In the genomic region with DNA sequence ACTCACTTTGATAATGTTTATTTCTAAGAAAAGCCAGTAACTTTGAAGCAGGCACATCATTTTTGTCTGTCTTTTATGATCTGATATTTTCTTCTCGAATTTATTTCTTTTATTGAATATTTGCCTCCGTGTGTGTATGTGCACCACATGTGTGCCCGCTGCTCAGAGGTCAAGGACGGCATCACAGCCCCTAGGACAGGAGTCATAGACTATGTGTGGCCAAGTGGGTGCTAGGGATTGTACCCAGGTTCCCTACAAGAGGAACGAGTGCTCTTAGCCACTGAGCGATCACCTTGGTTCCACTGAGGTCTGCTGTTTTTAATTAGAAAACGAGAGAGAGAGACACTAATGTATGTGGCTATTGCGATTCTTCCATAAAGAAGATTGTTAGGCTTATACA, we compare ENCODE assay signal across 13 mouse cellular contexts.
DNase-seq lines count a peak whose midpoint lies in the region; ATAC-seq and TF ChIP-seq lines count a peak whose summit lies in the region.
"Had no signal": no experiment of that assay in that cellular context is flagged by ENCODE, and none has a peak within 500 bp of the region (broad histone marks: within the 10 kb centered on the region; RNA-seq: fewer than 3 reads in every experiment).

No protein-coding gene starts in this region.

- no peak for TF ChIP-seq EP300 in MEL (IDR thresholded peaks at IDR 0.05; ENCODE audit: low read depth in 1 of 2, low read length in 2 of 2)

- DNase-seq in midbrain, embryonic 14.5 days: no peak
- peak; percentile 24 for DNase-seq in MEL (ENCODE audit: low read depth, low spot score)
- no peak for DNase-seq in urinary bladder, adult 2 months (ENCODE audit: low spot score)
- DNase-seq: adrenal gland, postnatal 25 days; gastrocnemius, postnatal 10 days; heart, postnatal 14 days had no signal

- ATAC-seq in megakaryocyte, adult 5-6 weeks (ENCODE audit: poor library complexity, severe bottlenecking): no peak
- ATAC-seq in midbrain, embryonic 16.5 days: peak; percentile 64; the same call in 1 of the 2 replicates
- ATAC-seq in midbrain, embryonic 14.5 days (ENCODE audit: low FRiP score, low TSS enrichment): no peak

- H3K9me3 ChIP-seq in megakaryocyte, embryonic 14.5 days: no peaks in the 10 kb centered on the region
- H3K9me3 ChIP-seq in midbrain, embryonic 16.5 days (replicated peaks; ENCODE audit: control insufficient read depth, low read length, poor library complexity, severe bottlenecking): no peaks in the 10 kb centered on the region
- H3K9me3 ChIP-seq in midbrain, embryonic 14.5 days (ENCODE audit: control insufficient read depth, low read length): no peaks in the 10 kb centered on the region
- no peaks in the 10 kb centered on the region for H3K9me3 ChIP-seq in MEL (replicated peaks; ENCODE audit: insufficient read depth, low read length)
- H3K9me3 ChIP-seq: embryonic facial prominence, embryonic 13.5 days; heart, embryonic 15.5 days; hindbrain, embryonic 10.5 days had no signal

- no peak for TF ChIP-seq RAD21 in MEL (IDR thresholded peaks at IDR 0.05; ENCODE audit: low read depth, low read length)

- TF ChIP-seq POLR2A in MEL (IDR thresholded peaks at IDR 0.05; ENCODE audit: control insufficient read depth in 1 of 2, insufficient read depth in 1 of 2, low read depth in 1 of 2, low read length in 2 of 2, poor library complexity in 1 of 2): no peak

- peak overlapping the region; percentile 88 for H3K4me3 ChIP-seq in megakaryocyte, embryonic 14.5 days (replicated peaks)
- H3K4me3 ChIP-seq in midbrain, embryonic 16.5 days (ENCODE audit: low read depth, low read length): no peak overlapping the region
- no peak overlapping the region for H3K4me3 ChIP-seq in midbrain, embryonic 14.5 days (replicated peaks; ENCODE audit: low read depth, low read length)
- H3K4me3 ChIP-seq in MEL (ENCODE audit: control insufficient read depth in 1 of 2, insufficient read depth in 1 of 2, low read depth in 2 of 2, low read length in 2 of 2): peak overlapping the region; percentile 60 to 72

- H3K79me2 ChIP-seq in MEL (ENCODE audit: control insufficient read depth, insufficient read depth, low read length, poor library complexity): no peaks in the 10 kb centered on the region

- no peak overlapping the region for H3K9ac ChIP-seq in midbrain, embryonic 16.5 days (ENCODE audit: low read depth, low read length)
- H3K9ac ChIP-seq in midbrain, embryonic 14.5 days (replicated peaks; ENCODE audit: low read length): no peak overlapping the region
- H3K9ac ChIP-seq in MEL (ENCODE audit: control insufficient read depth, low read depth, low read length, poor library complexity, severe bottlenecking): peak overlapping the region; percentile 32; the same call in 1 of the 2 replicates

- H3K27me3 ChIP-seq in megakaryocyte, embryonic 14.5 days (replicated peaks): no peaks in the 10 kb centered on the region
- H3K27me3 ChIP-seq in midbrain, embryonic 16.5 days (ENCODE audit: control insufficient read depth, insufficient read depth, low read depth, low read length): no peaks in the 10 kb centered on the region
- no peaks in the 10 kb centered on the region for H3K27me3 ChIP-seq in midbrain, embryonic 14.5 days (ENCODE audit: control insufficient read depth, insufficient read depth, low read length)
- H3K27me3 ChIP-seq in MEL (ENCODE audit: control insufficient read depth in 1 of 2, insufficient read depth in 2 of 2, low read length in 2 of 2): peaks cover 0 to 2% of the 10 kb centered on the region in 2 experiments; a peak in 1 of 4 replicates
- H3K27me3 ChIP-seq: embryonic facial prominence, embryonic 13.5 days; heart, embryonic 15.5 days had no signal

- H3K27ac ChIP-seq in midbrain, embryonic 16.5 days (ENCODE audit: low read length): no peak overlapping the region
- H3K27ac ChIP-seq in midbrain, embryonic 14.5 days (replicated peaks; ENCODE audit: low read depth, low read length): no peak overlapping the region
- no peak overlapping the region for H3K27ac ChIP-seq in MEL (ENCODE audit: control insufficient read depth, low read depth, low read length)
- H3K27ac ChIP-seq: embryonic facial prominence, embryonic 13.5 days; heart, adult 2 months; heart, embryonic 15.5 days had no signal

- no peak for TF ChIP-seq CTCF in MEL (IDR thresholded peaks at IDR 0.05 in 2 of 3, conservative IDR thresholded peaks at IDR 0.05 in 1 of 3; ENCODE audit: control insufficient read depth in 1 of 3, insufficient read depth in 1 of 3, low read depth in 2 of 3, low read length in 3 of 3, poor library complexity in 1 of 3, severe bottlenecking in 1 of 3)

- H3K4me1 ChIP-seq in megakaryocyte, embryonic 14.5 days: peaks cover 4% of the 10 kb centered on the region
- H3K4me1 ChIP-seq in midbrain, embryonic 16.5 days (ENCODE audit: control insufficient read depth, insufficient read depth, low read length): no peaks in the 10 kb centered on the region
- no peaks in the 10 kb centered on the region for H3K4me1 ChIP-seq in midbrain, embryonic 14.5 days (ENCODE audit: control insufficient read depth, insufficient read depth, low read length)
- no peaks in the 10 kb centered on the region for H3K4me1 ChIP-seq in MEL (ENCODE audit: control insufficient read depth in 1 of 2, insufficient read depth in 2 of 2, low read length in 2 of 2)
- H3K4me1 ChIP-seq: embryonic facial prominence, embryonic 13.5 days; heart, embryonic 15.5 days; hindbrain, embryonic 10.5 days had no signal

- H3K4me2 ChIP-seq in midbrain, embryonic 16.5 days (ENCODE audit: low read length): no peak overlapping the region
- no peak overlapping the region for H3K4me2 ChIP-seq in midbrain, embryonic 14.5 days (ENCODE audit: low read length)

- WGBS in midbrain, embryonic 16.5 days: 84% methylated on average over 8 of the region's 8 CpGs
- WGBS in midbrain, embryonic 14.5 days: 87% methylated on average over 8 of the region's 8 CpGs

- H3K36me3 ChIP-seq in megakaryocyte, embryonic 14.5 days (replicated peaks; ENCODE audit: low read length): no peaks in the 10 kb centered on the region
- peaks cover 4% of the 10 kb centered on the region for H3K36me3 ChIP-seq in midbrain, embryonic 16.5 days (ENCODE audit: control insufficient read depth, insufficient read depth, low read length)
- H3K36me3 ChIP-seq in midbrain, embryonic 14.5 days (ENCODE audit: control insufficient read depth, insufficient read depth, low read length): 0 out of 2 replicates have a peak, but pooled peaks cover 6% of the 10 kb centered on the region
- 0 out of 4 replicates have a peak, but pooled peaks cover 0 to 2% of the 10 kb centered on the region in 2 experiments for H3K36me3 ChIP-seq in MEL (ENCODE audit: control insufficient read depth in 1 of 2, insufficient read depth in 2 of 2, low read length in 2 of 2)
- H3K36me3 ChIP-seq: embryonic facial prominence, embryonic 13.5 days; heart, embryonic 15.5 days; hindbrain, embryonic 10.5 days had no signal

TF ChIP-seq in MEL, 35 proteins besides CTCF, POLR2A, EP300 and RAD21:
- TF ChIP-seq ETS1 (IDR thresholded peaks at IDR 0.05; ENCODE audit: low read depth, low read length): no peak
- no peak for TF ChIP-seq MAZ (IDR thresholded peaks at IDR 0.05; ENCODE audit: low read depth, low read length)
- no peak for TF ChIP-seq TCF12 (IDR thresholded peaks at IDR 0.05; ENCODE audit: low read depth, low read length)
- TF ChIP-seq SIN3A (IDR thresholded peaks at IDR 0.05; ENCODE audit: low read length): no peak
- TF ChIP-seq MAX (IDR thresholded peaks at IDR 0.05; ENCODE audit: low read length): no peak
- no peak for TF ChIP-seq SMC3 (IDR thresholded peaks at IDR 0.05; ENCODE audit: low read depth, low read length)
- TF ChIP-seq USF1 (IDR thresholded peaks at IDR 0.05; ENCODE audit: low read depth, low read length): no peak
- no peak for TF ChIP-seq NELFE (IDR thresholded peaks at IDR 0.05; ENCODE audit: low read depth, low read length)
- TF ChIP-seq MEF2A (IDR thresholded peaks at IDR 0.05; ENCODE audit: extremely low read depth, insufficient replicate concordance, low read depth, low read length, poor library complexity, severe bottlenecking): no peak

Comparison
In these comparisons a context has a peak if more than half of its experiments do, and no peak if none do; other contexts are left out.
1. H3K4me3 ChIP-seq: peak in megakaryocyte, embryonic 14.5 days (single experiment) and MEL (2 of 2); none in midbrain, embryonic 16.5 days (single experiment) and midbrain, embryonic 14.5 days (single experiment).